Mouse (Mus musculus) adrenal gland, postnatal 10 days (tissue): Measurements from ENCODE around the gene Shisa5. TPM values are rescaled to one million over a fixed set of nuclear protein-coding genes. Genes with fewer than 3 reads are reported as not detected.
A peak's percentile ranks its signal among the peaks of the same experiment; 100 is the strongest.

ENCODE experiments used
- DNase-seq: peaks from one replicate; pipeline ENCODE4 v3.0.0; 2021; ENCODE audit warnings: mixed read lengths
- total RNA-seq, 2 experiments: library from RNA; stranded (reverse); gene quantifications; 2 replicates each; pipeline ENCODE4 v1.2.3; 2021

The Shisa5 gene
- total RNA-seq, 2 experiments from 2014 or later, result 107 to 113 TPM

DNA sequence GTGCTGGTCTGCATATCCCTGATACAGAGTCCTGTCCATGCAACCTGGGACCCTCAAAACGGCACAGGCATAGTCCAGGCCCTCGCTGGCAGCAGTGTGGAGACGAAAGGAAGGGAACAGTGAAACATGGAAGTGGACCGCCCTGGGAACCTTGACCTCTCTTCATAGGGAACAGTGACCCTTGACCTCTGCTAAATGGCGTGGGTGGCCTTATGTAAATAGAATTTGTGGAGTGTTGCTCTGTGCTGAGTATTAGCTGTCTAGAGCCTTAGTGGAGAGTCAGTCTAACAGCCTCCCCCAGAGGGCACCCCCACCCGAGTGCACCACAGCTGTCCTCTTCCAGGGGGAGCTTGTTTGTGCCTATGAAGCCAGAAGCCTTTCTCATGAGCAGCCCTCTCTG is 54.4 kb downstream of the Shisa5 start:
- DNase-seq, result no peak

DNA sequence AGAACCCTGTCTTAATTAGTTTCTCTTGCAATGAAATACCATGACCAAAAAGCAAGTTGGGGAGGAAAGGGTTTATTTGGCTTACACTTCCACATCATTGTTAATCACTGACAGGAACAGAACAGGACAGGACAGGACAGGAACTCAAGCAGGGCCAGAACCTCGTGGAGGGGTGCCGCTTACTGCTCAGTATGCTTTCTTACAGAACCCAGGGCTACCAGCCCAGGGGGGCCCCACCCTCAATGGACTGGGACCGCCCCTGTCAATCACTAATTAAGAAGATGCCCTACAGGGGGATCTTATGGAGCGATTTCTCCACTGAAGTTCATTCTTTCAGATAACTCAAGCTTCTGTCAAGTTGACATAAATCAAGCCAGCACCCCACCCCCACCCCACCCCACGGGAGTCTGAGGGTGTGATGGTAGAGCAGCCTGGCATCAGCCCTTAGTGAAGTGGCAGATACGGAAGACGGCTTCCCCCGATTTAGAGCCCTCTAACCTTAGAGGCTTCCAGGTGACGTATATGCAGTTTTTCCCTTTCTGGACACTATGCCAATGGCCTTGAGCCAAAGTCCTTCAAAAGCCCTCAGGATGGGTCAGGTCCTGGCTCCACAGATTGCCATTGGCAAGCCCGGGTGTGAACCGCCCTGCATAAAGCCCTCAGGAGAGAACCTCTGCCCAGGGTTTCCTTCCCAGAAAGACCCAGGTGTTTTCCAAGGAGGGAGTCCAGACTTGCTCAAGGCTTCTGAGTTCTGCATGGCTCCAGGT is 55.6 kb downstream of the Shisa5 start:
- DNase-seq, result peak; percentile 68

DNA sequence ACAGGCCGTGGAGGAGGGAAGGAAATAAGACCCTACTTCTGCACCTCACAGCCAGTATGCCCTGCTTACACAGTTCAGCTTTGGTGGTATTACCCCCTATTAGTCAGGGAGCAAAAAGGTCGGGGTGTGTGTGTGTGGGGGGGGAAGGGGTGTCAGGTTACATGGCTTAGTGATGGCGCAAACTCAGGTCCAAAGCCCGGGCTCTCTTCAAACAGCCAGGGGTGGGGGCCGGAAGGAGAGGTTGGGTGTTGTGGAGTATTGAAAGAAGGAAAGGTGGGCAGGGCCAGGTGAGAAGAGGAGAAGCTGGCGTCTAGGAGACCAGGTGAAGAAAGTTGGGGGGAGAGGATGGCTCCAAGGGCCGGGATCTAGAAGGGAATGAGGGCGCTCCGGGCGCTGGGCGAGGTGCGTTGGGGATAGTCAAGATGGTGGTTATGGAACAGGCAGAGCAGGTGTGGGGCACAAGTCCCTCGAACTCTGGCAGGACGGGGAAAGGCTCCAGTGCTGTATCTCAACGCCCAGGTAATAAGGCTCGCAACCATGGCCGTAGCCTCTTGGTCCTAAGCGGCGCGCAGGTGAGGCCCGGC is 56.3 kb downstream of the Shisa5 start:
- DNase-seq, result peak; percentile 60

DNA sequence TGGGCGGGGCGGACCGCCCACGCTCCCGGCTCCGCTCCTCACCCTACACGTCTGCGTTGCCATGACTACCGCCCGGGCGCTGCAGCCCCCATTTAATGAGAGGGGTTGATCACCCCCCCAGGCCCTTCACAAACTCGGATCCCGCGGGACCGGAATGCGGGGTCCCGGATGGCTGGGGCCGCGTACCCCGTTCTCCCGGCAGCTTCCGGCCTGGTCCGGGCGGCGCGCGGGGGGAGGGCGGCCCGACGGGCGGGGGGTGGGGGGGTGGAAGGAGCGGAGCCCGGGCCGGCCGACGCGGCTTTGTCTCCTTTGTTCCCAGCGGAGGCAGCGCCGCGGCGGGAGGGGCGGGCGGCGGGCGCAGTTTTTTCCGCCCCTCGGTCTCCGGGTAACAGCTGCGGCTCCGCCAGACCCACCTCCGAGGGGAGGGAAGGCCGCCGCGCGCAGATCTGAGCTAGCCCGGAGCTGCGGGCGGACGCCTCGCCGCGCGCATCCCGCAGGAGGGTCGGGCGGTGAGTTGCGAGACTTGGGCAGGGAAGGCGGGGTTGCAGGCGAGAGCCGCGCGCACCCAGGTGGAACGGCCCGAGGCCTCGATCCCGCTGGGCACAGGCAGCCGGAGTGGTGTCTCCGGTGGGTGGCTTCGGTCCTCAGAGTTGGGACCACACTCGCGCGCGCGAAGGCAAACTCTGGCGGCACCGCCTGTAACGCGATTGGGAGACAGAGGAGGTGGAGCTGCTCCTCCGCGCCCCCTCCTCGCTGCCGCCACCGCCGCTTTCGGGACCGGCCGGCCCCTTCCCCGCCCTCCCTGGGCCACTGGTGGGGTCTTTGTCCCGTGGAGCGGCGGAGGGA is 57.0 kb downstream of the Shisa5 start, which contains the start of gene Plxnb1:
Gene Plxnb1 (plus strand): TSS at position 253 of the 846 bp plus-strand sequence.
- peak; percentile 86 for DNase-seq

DNA sequence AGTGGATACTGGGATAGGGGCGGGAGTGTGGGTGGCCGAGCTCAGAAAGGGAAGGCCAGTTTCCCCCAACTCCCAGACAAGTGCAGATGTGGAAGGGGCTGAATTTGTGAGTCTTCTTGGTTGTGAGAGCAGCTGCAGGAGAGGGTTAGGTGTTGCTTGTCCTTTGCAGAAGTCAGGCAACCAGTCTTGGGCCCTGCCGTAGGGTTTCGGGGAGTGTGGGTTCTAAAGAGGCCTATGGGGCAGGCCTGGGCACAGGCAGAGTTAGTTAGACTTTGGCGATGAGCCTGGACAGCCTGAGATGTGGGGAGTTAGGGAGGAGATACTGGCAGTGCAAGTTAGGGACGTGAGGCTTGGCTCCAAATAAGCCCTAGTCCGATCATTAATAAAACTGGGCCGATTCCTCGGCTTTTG is 57.9 kb downstream of the Shisa5 start:
- peak; percentile 52 for DNase-seq

DNA sequence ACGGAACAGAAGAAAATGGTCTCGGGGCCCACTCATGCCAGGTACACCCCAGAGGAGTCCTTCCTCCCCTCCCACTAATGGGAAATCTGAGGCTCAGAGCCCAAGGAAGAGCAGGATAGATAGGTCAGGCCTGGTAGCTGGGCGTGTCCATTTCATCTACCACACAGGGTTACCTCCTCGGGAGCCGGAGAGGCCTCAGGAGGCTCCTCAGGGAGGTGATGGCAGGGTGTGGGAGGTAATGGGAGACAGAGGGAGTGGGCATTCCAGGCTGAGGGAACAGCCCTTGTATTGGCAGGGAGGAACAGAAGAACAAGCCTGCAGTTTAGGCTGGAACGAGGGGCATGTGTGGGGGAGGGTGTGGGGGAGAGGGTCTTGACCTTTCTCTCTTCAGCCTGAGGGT is 58.5 kb downstream of the Shisa5 start:
- no peak for DNase-seq

DNA sequence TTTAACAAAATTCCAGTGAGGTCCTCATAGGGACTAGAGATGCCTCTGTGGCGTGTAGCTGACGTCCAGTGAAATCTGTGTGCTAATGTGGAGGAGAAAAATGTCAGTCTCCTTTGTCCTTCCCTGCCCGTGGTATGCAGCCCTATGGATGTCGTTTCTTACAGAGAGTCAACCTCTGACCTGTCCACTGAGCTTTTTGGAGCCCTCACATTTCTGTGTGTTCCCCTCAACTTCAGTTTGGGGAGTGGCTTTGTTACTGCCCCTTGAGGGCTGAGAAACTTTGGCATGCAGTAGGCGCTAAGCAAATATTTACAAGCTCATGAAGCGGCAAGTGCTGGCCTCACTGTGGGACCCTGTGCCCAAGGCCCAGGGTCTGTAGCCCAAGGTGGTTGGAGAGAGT is 58.9 kb downstream of the Shisa5 start:
- DNase-seq, result no peak

DNA sequence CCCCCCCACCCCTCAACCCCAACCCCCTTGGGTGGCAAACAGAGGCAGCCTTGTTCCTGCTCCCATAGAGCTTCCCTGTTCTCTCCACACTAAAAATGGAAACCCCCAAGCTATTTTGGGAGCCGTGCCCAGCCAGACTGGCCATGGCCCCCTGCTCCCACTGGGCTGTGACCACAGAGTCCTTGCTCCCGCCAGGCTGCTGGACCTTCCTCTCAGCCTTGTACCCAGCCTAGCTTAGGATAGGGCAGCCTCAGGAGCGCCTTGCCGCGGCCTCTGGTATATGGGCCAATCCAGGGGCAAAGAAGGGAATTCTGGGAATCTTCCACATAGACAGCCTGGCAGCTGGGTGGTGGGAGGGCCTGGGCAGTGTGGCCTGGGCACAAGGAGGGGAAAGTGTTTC is 59.5 kb downstream of the Shisa5 start:
- DNase-seq, result peak; percentile 77

DNA sequence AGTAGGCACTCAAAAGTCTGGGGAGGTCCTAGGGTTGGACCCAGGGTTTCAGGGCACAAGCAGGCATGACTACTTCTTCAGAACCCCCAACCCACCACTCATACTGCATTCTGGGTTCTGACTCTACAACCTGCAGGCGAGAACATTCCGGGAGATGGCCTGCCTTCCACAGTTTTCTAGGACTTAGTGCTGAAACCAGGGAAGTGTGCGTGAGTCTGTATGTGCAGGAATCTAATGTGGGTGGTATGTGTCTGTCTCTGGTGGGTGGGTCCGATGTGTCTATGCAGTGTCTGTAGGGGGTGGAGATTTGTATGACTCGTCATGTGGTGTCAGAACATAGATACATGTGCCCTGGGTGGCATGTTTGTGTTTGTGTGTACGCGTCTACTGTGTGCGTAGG is 60.0 kb downstream of the Shisa5 start:
- DNase-seq, result no peak

DNA sequence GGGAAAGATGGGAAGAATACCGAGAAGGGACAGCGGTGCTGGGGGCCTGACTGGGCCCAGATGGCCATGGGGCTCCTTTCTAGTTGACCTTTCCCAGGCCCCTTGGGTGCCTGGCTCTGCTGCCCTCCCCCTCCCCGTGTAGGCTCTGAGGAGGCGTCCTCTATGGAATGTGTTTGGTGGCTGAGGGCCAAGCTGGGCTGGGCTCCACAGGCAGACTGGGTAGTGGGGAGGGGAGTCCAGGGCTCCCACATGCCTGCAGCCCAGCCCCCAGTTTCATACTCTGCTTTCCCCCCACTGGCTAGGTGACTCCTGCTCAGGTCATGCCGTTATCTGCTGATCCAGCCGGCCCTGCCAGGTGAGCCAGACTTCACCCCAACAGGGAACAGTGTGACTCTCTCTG is 60.6 kb downstream of the Shisa5 start:
- DNase-seq, result peak; percentile 81

DNA sequence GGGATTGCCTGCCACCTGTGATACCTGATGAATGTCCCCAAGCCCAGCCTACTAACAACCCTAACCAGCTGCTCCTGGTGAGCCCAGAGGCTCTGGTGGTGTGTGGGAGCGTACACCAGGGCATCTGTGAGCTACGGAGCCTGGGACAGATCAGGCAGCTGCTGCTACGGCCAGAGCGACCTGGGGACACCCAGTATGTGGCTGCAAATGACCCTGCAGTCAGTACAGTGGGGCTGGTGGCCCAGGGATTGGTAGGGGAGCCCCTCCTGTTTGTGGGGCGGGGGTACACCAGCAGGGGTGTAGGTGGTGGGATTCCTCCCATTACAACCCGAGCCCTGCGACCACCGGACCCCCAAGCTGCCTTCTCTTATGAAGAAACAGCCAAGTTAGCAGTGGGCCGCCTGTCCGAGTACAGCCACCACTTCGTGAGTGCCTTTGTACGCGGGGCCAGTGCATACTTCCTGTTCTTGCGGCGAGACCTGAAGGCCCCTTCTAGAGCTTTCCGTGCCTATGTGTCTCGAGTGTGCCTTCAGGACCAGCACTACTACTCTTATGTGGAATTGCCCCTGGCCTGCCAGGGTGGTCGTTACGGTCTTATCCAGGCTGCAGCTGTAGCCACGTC is 62.1 kb downstream of the Shisa5 start:
- DNase-seq, result no peak

DNA sequence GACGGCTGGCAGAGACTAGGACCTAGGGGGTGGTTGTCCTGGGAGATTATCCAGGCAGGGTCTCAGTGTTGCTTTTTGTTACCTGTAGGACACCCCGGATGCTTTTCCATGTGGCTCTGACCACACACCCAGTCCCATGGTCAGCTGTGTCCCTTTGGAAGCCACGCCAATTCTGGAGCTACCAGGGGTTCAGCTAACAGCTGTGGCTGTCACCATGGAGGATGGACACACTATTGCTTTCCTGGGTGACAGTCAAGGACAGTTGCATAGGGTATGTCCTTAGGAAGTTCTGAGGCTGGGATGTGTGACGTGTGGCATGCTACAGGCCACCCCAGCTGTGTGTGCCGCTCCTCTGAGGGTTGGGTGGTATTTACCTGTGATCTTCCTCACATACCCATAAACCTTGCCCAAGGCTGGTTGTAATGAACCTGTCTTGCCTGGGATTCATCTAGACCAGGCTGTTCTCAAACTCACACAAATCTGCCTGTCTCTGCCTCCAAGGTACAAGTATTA is 63.6 kb downstream of the Shisa5 start:
- no peak for DNase-seq

DNA sequence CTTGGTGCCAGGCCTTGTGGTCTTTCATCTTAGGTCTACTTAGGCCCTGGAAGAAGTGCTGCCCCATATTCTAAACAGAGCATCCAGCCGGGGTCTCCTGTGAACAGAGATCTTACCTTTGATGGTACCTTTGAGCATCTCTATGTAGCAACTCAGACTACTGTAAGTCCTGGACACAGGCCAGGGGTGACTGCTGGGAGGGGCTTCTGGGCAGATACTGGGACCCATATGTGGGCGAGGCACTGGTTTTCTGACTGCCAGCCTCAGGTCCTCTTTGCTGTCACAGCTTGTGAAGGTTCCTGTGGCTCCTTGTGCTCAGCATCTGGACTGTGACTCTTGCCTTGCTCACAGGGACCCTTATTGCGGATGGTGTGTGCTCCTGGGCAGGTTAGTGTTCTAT is 64.2 kb downstream of the Shisa5 start:
- DNase-seq, result no peak

DNA sequence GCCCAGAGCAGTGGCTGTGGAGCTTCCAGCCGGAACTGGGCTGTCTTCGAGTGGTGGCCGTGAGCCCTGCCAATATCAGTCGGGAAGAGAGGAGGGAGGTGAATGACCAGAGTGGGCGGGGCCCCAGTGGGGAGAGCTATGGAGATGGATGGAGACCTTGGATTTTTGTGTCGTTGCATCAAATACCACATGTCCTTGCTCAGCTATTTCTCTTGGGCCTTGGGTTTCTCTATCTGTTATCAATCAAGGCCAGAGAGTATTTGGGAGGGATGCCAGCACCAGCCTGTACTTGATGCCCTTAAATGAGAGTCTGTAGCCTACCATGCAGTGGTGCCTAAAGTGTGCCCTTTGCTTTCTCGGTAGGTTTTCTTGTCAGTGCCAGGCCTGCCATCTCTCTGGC is 64.9 kb downstream of the Shisa5 start:
- peak; percentile 91 for DNase-seq

DNA sequence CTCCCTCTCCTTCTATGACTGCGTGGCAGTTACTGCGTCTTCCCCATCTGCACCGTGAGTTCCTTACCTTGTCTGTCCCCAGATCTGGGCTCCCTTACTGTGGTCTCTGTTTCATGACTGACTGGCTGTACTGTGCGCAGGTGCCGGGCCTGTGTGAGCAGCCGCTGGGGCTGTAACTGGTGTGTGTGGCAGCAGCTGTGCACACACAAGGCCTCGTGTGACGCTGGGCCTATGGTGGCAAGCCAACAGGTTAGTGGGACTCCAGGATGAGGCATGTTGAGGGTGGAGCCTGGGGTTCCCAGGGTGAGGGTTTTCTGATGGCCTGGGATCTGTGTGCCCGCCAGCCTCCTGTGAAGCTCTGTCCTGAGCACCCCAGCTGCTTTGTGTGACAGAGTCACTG is 65.7 kb downstream of the Shisa5 start:
- no peak for DNase-seq

DNA sequence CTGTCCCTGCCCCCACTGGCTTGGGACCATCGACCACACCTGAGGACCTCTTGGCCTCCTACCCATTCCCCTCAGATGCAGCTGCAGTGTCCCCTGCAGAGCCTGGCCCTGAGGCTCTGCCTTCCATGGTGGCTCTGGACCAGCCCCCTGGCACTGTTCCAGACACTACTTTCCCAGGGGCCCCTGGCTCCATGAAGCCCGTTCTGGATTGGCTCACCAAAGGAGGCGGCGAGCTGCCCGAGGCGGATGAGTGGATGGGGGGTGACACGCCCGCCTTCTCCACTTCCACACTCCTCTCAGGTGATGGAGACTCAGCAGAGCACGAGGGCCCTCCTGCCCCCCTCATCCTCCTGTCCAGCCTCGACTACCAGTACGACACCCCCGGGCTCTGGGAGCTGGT is 66.6 kb downstream of the Shisa5 start:
- peak; percentile 80 for DNase-seq

DNA sequence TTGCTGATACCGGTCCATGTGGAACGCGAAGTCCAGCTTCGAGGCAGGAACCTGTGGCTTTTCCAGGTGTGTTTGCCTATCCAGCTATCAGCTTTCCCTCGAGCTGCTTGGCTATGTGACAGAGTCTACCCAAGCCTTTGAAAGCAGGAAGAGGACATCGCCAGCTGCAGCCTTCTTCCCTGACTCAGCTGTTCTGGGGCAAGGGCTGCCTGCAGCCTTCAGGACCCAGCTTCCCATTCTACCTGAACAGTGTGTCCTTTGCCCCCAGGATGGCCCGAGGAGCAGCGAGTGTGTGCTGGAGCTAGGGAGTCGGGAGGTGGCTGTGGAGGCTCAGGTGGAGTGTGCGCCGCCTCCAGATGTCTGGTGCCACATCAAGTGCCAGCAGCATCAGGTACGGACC is 67.3 kb downstream of the Shisa5 start:
- DNase-seq, result no peak

DNA sequence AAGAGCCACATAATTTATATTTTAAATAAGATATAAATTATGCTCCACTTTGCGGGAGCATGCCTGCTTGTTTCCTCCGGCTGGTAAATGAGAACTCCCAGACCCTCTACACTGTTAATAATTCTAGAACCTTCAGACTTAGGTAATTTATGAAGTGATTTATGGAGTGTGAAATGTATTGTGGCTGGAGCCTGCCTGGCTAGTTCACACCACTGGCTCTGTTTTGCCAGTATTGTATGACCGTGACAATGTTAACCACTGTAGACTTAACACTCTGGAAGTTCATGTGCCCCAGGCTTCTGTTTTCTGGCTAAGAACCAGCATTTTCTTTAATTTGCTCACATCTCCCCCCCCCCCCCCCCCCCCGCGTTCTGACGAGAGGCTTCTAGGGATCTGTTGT is 69.0 kb downstream of the Shisa5 start:
- DNase-seq, result no peak
